Mouse (Mus musculus) bone marrow macrophage, adult 2 months (primary cell): Measurements from ENCODE around the gene Tgfbr3.

Source experiments
- CTCF ChIP-seq: IDR thresholded peaks from 2 replicates; pipeline ENCODE4 v1.5.1; 2012; ENCODE audit warnings: low read depth, mild to moderate bottlenecking, low read length, moderate library complexity
- POLR2A ChIP-seq: IDR thresholded peaks from 2 replicates; pipeline ENCODE4 v1.6.1; 2012; ENCODE audit warnings: mild to moderate bottlenecking, low read depth, low read length, borderline replicate concordance

DNA sequence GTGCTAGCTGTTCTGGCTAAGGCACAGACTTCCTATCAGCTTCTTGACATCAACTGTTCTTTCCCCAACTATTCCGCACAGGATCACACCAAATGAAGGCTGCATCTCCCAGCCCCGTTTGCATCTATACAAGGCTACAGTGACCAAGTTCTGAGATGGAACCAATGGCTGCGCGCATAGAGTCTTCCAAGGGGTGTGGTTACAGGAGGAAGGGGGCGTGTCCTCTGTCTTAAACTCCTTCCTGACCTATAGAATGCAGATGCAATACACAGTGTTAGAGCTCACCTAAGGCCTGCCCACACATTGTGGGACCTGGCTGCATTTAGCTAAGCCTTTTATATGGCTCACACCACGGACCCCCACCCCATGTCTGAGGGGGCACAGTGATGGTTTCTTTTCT lies 69.5 kb downstream of the Tgfbr3 start:
- no peak for TF ChIP-seq CTCF
- no peak for TF ChIP-seq POLR2A
